Comparison of ENCODE assay signal across 8 mouse cellular contexts in genomic region chr4:133813992-133814803, GRCm38 (mm10). TPM values are rescaled to one million over a fixed set of nuclear protein-coding genes. Genes with fewer than 3 reads are reported as not detected.
A peak's percentile ranks its signal among the peaks of the same experiment; 100 is the strongest.
DNase-seq lines count a peak whose midpoint lies in the region; ATAC-seq and TF ChIP-seq lines count a peak whose summit lies in the region.

No protein-coding gene starts in this region.

- under 1% methylated on average over 45 of the region's 80 CpGs for WGBS in hindbrain, embryonic 13.5 days

- in situ Hi-C loops in Patski (cut with MboI; ENCODE audit: low pct_unique_long_range_greater_than_20kb), result no loop called here

- H3K9me3 ChIP-seq in hindbrain, embryonic 13.5 days, result no peaks in the 10 kb centered on the region

- H3K4me2 ChIP-seq in hindbrain, embryonic 13.5 days, result peak overlapping the region; percentile 55

- peaks cover 22% of the 10 kb centered on the region for H3K4me1 ChIP-seq in hindbrain, embryonic 13.5 days (replicated peaks)

- CTCF ChIA-PET in Patski (lab: Charles Lee), result interaction anchor here (1.1 kb wide), 1 partner anchor 40 kb away, joined by 4 read pairs; no protein-coding TSS in a partner anchor

- peak overlapping the region; percentile 100 for H3K27ac ChIP-seq in hindbrain, embryonic 13.5 days

- no peaks in the 10 kb centered on the region for H3K36me3 ChIP-seq in hindbrain, embryonic 13.5 days

- DNase-seq in Patski (ENCODE audit: low read depth, low spot score), result peak; percentile 44
- peak; percentile 89 to 92 for DNase-seq in cerebellum, postnatal 14 days
- peak; percentile 57 to 59 for DNase-seq in frontal cortex, postnatal 25 days (ENCODE audit: low spot score in 2 of 2)
- peak; percentile 71 to 79 for DNase-seq in layer of hippocampus, postnatal 25 days (ENCODE audit: extremely low spot score in 1 of 2, low spot score in 1 of 2)
- peak; percentile 93 for DNase-seq in lung, postnatal 14 days
- DNase-seq in ovary, postnatal 36 days (ENCODE audit: low spot score), result peak; percentile 91
- peak; percentile 96 for DNase-seq in thymus, postnatal 14 days

- no peaks in the 10 kb centered on the region for H3K27me3 ChIP-seq in Patski
- H3K27me3 ChIP-seq in hindbrain, embryonic 13.5 days, result 0 out of 2 replicates have a peak, but pooled peaks cover 10% of the 10 kb centered on the region

- H3K9ac ChIP-seq in hindbrain, embryonic 13.5 days, result peak overlapping the region; percentile 83

- POLR2A ChIA-PET in Patski (lab: Charles Lee), result interaction anchor here (0.6 to 1.7 kb wide), 5 partner anchors 14 to 61 kb away, joined by 4 to 10 read pairs (median 4); no protein-coding TSS in a partner anchor

- peak overlapping the region; percentile 68 for H3K4me3 ChIP-seq in hindbrain, embryonic 13.5 days

- peak; percentile 32 for ATAC-seq in Patski
- ATAC-seq in hindbrain, embryonic 13.5 days (ENCODE audit: low FRiP score), result peak; percentile 71

- TF ChIP-seq CTCF in Patski (IDR thresholded peaks at IDR 0.05), result peak; percentile 94

RNA-seq across cellular contexts. Expression of gene Arid1a, which starts 57.6 kb away (rescaled TPM):
- polyA plus RNA-seq in Patski (2021), result 33.2 TPM
- polyA plus RNA-seq in hindbrain, embryonic 13.5 days (2015; fragmentation: Nextera tagmentation; extraction: Ambion mirVana), result 35.6 and 37.4 TPM in 2 replicates
- total RNA-seq in layer of hippocampus, postnatal 25 days (2021), result 10 to 100 TPM; 68.5 to 88.4 TPM

Comparison
In these comparisons a context has a peak if more than half of its experiments do, and no peak if none do; other contexts are left out.
1. Peak in every context shown above with its lines: DNase-seq, ATAC-seq, H3K4me3 ChIP-seq and H3K27ac ChIP-seq.
2. DNase-seq: peak in every context shown above with its lines; median percentile 96 in thymus, postnatal 14 days; 93 in lung, postnatal 14 days; 91 in ovary, postnatal 36 days; 90 in cerebellum, postnatal 14 days; 75 in layer of hippocampus, postnatal 25 days; 58 in frontal cortex, postnatal 25 days; 44 in Patski.